Mouse (Mus musculus) embryonic facial prominence, embryonic 12.5 days (tissue): ENCODE results near the gene Pycr1. TPM values are rescaled to one million over a fixed set of nuclear protein-coding genes. Genes with fewer than 3 reads are reported as not detected.

ENCODE experiments used
- ATAC-seq: fragments of 200-750 bp; cut with Nextera tagmentation; 2 replicates; pipeline ENCODE4 v1.8.0; 2017; ENCODE audit not compliant: insufficient number of reproducible peaks, insufficient read depth, low FRiP score, low TSS enrichment
- H3K27ac ChIP-seq: fragments of 300-500 bp; sonication (generic); 2 replicates; pipeline ENCODE4 v1.5.1; 2016; ENCODE audit warnings: mild to moderate bottlenecking
- H3K27me3 ChIP-seq: fragments of 300-500 bp; sonication (generic); 2 replicates; pipeline ENCODE4 v1.6.1; 2016; ENCODE audit warnings: mild to moderate bottlenecking, moderate library complexity
- H3K36me3 ChIP-seq: fragments of 300-500 bp; sonication (generic); 2 replicates; pipeline ENCODE4 v1.6.1; 2016; ENCODE audit warnings: mild to moderate bottlenecking
- H3K4me1 ChIP-seq: fragments of 300-500 bp; sonication (generic); 2 replicates; pipeline ENCODE4 v1.6.1; 2016
- H3K4me2 ChIP-seq: fragments of 300-500 bp; sonication (generic); replicated peaks from 2 replicates; pipeline ENCODE4 v1.6.1; 2016; ENCODE audit warnings: mild to moderate bottlenecking, moderate library complexity
- H3K4me3 ChIP-seq: fragments of 300-500 bp; sonication (generic); 2 replicates; pipeline ENCODE4 v1.5.1; 2016; ENCODE audit warnings: mild to moderate bottlenecking
- H3K9ac ChIP-seq: fragments of 300-500 bp; sonication (generic); 2 replicates; pipeline ENCODE4 v1.6.1; 2016; ENCODE audit warnings: mild to moderate bottlenecking, moderate library complexity
- H3K9me3 ChIP-seq: fragments of 300-500 bp; sonication (generic); 2 replicates; pipeline ENCODE4 v1.6.1; 2016; ENCODE audit warnings: mild to moderate bottlenecking, moderate library complexity
- WGBS: fragments of 180-500 bp; shearing (Covaris S2); methylation state at CpG from one replicate; pipeline ENCODE4 v1.1.7; 2016; 5-methylcytosine and 5-hydroxymethylcytosine counted together
- polyA plus RNA-seq: library from polyadenylated mRNA; unstranded; fragments of >200 nt; fragmentation: Nextera tagmentation; extraction: Ambion mirVana; gene quantifications from 2 replicates; pipeline ENCODE4 v1.2.1, GENCODE M21; 2016

Gene Pycr1
- polyA plus RNA-seq, 1 experiment from 2014 or later, result 25.3 TPM

DNA sequence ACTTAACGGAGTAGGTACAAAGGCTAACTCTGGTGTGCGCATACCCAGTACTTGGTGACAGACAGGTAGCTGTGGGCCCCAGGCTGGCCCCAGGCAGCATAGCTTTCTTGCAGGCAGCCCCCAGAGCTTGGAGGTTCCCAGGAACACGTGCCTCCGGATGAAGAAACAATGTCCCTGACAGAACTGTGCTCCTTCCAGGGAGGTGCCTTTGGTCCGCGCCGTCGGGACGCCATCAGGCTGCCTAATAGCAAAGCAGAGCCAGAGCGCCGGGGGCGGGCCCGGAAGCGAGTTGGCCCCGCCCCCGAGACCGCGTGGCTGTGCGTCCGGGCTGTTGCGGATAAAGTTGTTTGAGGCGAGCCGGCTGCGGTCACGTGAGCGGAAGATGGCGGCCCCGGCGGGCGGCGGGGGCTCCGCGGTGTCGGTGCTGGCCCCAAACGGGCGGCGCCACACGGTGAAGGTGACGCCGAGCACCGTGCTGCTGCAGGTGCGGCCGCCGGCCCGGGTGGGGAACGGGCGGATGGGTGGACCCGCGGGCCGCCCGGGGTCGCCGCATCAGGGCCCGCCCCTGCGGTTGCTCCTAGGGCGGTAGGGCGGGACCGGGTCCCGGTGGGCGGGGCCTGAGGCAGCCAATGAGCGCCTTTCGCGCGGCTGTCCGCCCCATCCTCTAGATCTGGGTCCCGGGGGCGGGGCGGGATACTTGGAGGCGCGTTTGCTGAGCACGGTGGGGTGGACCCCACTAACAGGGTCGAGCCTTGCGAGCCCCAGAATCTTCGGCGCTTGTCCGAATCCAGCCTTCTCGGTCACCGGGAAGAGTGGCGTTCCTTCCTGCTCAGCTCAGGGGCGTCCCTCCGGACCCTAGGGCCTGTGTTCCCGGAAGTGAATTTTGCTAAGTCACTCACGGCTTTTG lies 29.4 kb upstream of the Pycr1 start, which contains the start of gene Aspscr1:
Gene Aspscr1, plus strand, starts transcription at position 287 of the 907 bp plus-strand sequence.
- Histone ChIP-seq H3K4me1 (peaks cover 7% of the 10 kb centered on the region), H3K4me3 (peak within 1 kb of the TSS; percentile 68), H3K9me3 (no peaks in the 10 kb centered on the region), H3K9ac (peak within 1 kb of the TSS; percentile 78), H3K27ac (peak within 1 kb of the TSS; percentile 88), H3K4me2 (peak within 1 kb of the TSS; percentile 87), H3K36me3 (peaks cover 14% of the 10 kb centered on the region), H3K27me3 (no peaks in the 10 kb centered on the region)
- 2% methylated on average over 83 of the region's 83 CpGs for WGBS
- peak; percentile 90 for ATAC-seq

GRCm38 (mm10) chr11:120666617-120667016 lies 23.0 kb upstream of the Pycr1 start:
- Histone ChIP-seq H3K9ac (no peak overlapping the region), H3K4me3 (no peak overlapping the region), H3K9me3 (no peaks in the 10 kb centered on the region), H3K27ac (no peak overlapping the region), H3K4me1 (peaks cover 8% of the 10 kb centered on the region; the same call in 1 of the 2 replicates), H3K4me2 (0 out of 2 replicates have a peak overlapping the region, but pooled peaks have one; percentile 1), H3K36me3 (no peaks in the 10 kb centered on the region), H3K27me3 (peaks cover 35% of the 10 kb centered on the region)
- ATAC-seq, result no peak
- WGBS, result 4% methylated on average over 3 of the region's 3 CpGs

DNA sequence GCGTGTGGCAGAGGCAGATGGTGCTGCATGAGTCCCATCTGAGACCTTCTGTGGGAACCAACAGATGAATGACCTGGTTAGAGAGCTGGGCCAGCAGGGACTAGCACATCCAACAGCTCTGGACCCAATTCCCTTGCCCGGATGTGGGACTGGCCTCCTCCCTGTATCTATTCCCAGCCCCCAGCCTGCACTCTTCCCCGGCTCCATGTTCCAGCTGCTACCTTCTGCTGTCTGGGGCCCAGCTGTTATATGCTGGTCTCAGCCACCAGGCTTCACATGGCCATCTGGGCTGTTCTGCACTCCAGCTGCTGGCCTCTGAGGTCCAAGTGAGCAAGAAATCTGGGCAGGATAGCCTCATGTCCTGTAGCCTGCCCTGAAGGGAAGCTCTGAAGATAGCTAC lies 21.8 kb upstream of the Pycr1 start:
- Histone ChIP-seq H3K27ac (no peak overlapping the region), H3K4me3 (no peak overlapping the region), H3K36me3 (no peaks in the 10 kb centered on the region), H3K27me3 (peaks cover 47% of the 10 kb centered on the region), H3K9ac (no peak overlapping the region), H3K9me3 (no peaks in the 10 kb centered on the region), H3K4me1 (peaks cover 18% of the 10 kb centered on the region; the same call in 1 of the 2 replicates), H3K4me2 (no peak overlapping the region)
- 63% methylated on average over 3 of the region's 3 CpGs for WGBS
- ATAC-seq, result no peak

DNA sequence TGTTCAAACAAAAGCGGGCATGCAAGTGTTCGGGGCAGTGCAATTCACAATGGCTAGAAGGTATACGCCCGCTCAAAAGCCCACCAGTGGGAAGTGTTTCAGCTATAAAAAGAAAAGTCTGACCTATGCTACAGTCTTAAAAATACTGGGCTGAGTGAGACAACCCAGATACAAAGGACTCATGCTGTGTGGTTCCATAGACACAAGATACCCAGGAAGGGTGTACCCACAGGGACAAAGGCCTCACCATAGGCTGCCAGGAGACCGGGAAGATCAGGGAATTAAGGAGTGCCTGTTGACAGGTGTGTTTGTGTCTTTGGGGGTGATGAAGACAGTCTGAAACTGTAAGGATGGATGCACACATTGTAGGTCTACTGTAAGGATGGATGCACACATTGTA lies 20.1 kb upstream of the Pycr1 start:
- WGBS, result 74% methylated on average over 5 of the region's 5 CpGs
- Histone ChIP-seq H3K4me3 (no peak overlapping the region), H3K4me1 (peaks cover 24% of the 10 kb centered on the region; the same call in 1 of the 2 replicates), H3K9me3 (no peaks in the 10 kb centered on the region), H3K27ac (no peak overlapping the region), H3K36me3 (no peaks in the 10 kb centered on the region), H3K9ac (no peak overlapping the region), H3K27me3 (peaks cover 64% of the 10 kb centered on the region), H3K4me2 (no peak overlapping the region)
- no peak for ATAC-seq

- peaks cover 24% of the 10 kb centered on the region; the same call in 1 of the 2 replicates for H3K4me1 ChIP-seq
- H3K9me3 ChIP-seq, result no peaks in the 10 kb centered on the region
- H3K27ac ChIP-seq, result no peak overlapping the region
- no peaks in the 10 kb centered on the region for H3K36me3 ChIP-seq
- H3K4me3 ChIP-seq, result no peak overlapping the region
- no peak overlapping the region for H3K9ac ChIP-seq
- 58% methylated on average over 6 of the region's 6 CpGs for WGBS
- no peak for ATAC-seq
- H3K27me3 ChIP-seq, result peaks cover 73% of the 10 kb centered on the region
- H3K4me2 ChIP-seq, result no peak overlapping the region
Observed at GRCm38 (mm10) chr11:120662759-120663158, 19.2 kb upstream of the Pycr1 start.

- peak within 1 kb of the TSS; percentile 48 for H3K9ac ChIP-seq
- 0 out of 2 replicates have a peak within 1 kb of the TSS, but pooled peaks have one; percentile 11 for H3K27ac ChIP-seq
- H3K36me3 ChIP-seq, result no peaks in the 10 kb centered on the region
- peaks cover 16% of the 10 kb centered on the region; the same call in 1 of the 2 replicates for H3K4me1 ChIP-seq
- under 1% methylated on average over 35 of the region's 35 CpGs for WGBS
- H3K9me3 ChIP-seq, result no peaks in the 10 kb centered on the region
- peaks cover 86% of the 10 kb centered on the region for H3K27me3 ChIP-seq
- H3K4me3 ChIP-seq, result peak within 1 kb of the TSS; percentile 43
- no peak for ATAC-seq
- H3K4me2 ChIP-seq, result peak within 1 kb of the TSS; percentile 68
Observed at GRCm38 (mm10) chr11:120661076-120661460, 17.5 kb upstream of the Pycr1 start, which contains the start of gene Notum. Gene Notum (minus strand): TSS chr11:120661175.

GRCm38 (mm10) chr11:120660301-120661075 lies 16.9 kb upstream of the Pycr1 start:
- 0 out of 2 replicates have a peak overlapping the region, but pooled peaks have one; percentile 11 for H3K27ac ChIP-seq
- peaks cover 89% of the 10 kb centered on the region for H3K27me3 ChIP-seq
- no peaks in the 10 kb centered on the region for H3K36me3 ChIP-seq
- peak overlapping the region; percentile 48 for H3K9ac ChIP-seq
- ATAC-seq, result peak; percentile 54
- H3K4me1 ChIP-seq, result peaks cover 16% of the 10 kb centered on the region; the same call in 1 of the 2 replicates
- H3K4me3 ChIP-seq, result peak overlapping the region; percentile 43
- peak overlapping the region; percentile 68 for H3K4me2 ChIP-seq
- H3K9me3 ChIP-seq, result no peaks in the 10 kb centered on the region
- WGBS, result 1% methylated on average over 95 of the region's 95 CpGs

DNA sequence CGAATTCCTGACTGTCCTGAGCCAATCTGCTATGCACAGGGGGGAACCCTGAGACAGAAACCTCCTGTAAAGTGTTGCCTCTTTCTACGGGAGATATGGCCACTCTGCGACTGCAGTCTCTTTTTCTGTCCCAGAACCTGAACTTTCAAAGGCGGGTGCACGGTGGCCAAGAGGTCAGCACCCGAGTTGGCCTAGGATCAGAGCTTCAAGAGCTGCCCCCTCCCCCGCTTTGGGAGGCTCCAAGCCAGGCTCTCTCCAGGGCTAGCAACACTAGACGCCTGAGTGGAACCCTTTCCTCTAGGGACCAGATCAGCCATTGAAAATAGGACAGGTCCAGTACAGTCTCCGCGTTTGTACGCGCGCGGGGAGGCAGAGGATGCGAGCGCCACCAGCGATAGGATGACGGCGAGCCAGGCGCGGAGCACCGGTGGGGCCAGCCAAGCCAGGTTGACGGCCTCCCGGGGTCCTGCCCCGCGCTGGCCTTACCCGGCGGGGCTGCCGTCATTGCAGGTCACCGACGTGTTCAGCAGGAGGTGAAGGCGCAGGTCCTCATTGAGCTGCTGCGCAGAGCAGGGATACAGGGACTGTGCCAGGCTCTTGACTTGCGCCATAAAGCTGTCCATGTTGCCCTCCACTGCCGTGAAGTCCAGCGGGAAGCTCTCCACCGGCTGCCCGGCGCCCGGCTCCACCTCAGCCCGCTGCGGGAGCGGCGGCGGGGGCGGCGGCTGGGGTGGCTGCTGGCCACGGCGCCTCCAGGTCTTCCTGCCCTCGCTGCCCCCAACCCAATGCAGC lies 16.1 kb upstream of the Pycr1 start:
- 0 out of 2 replicates have a peak overlapping the region, but pooled peaks have one; percentile 11 for H3K27ac ChIP-seq
- peak overlapping the region; percentile 68 for H3K4me2 ChIP-seq
- peaks cover 88% of the 10 kb centered on the region for H3K27me3 ChIP-seq
- H3K9ac ChIP-seq, result peak overlapping the region; percentile 48; the same call in 1 of the 2 replicates
- peak overlapping the region; percentile 43 for H3K4me3 ChIP-seq
- peaks cover 16% of the 10 kb centered on the region; the same call in 1 of the 2 replicates for H3K4me1 ChIP-seq
- H3K36me3 ChIP-seq, result no peaks in the 10 kb centered on the region
- ATAC-seq, result no peak
- 3% methylated on average over 49 of the region's 50 CpGs for WGBS
- H3K9me3 ChIP-seq, result no peaks in the 10 kb centered on the region

DNA sequence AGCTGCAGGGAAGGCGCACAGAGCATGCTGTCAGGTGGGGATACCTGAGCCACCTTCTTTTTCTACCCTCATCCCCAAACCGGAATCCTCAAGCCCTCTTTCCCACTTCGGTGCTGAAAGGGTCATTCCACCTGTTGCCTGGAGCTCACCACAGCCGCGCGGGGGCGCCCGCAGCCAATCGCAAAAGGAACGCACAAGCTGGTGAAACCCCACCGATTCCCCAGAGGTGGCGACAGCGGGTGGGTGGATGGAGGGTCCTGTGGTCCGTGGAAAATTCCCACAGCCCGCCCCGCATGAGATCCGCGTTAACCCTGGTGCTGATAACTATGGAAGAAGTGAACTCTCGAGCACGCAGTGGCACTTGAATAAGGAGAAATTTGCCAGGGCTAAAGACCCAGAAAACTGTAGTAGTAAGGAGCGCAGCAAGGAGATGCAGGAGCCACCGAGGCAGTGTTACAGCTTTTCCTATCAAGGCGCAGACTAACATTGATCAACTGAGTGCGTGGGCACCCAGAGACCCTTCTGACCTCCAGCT lies 15.4 kb upstream of the Pycr1 start:
- H3K4me3 ChIP-seq, result peak overlapping the region; percentile 43
- H3K36me3 ChIP-seq, result no peaks in the 10 kb centered on the region
- peaks cover 85% of the 10 kb centered on the region for H3K27me3 ChIP-seq
- no peak overlapping the region for H3K9ac ChIP-seq
- WGBS, result 3% methylated on average over 24 of the region's 24 CpGs
- no peaks in the 10 kb centered on the region for H3K9me3 ChIP-seq
- H3K4me2 ChIP-seq, result peak overlapping the region; percentile 68; the same call in 1 of the 2 replicates
- no peak overlapping the region for H3K27ac ChIP-seq
- peaks cover 16% of the 10 kb centered on the region; the same call in 1 of the 2 replicates for H3K4me1 ChIP-seq
- no peak for ATAC-seq

- no peak overlapping the region for H3K27ac ChIP-seq
- 85% methylated on average over 4 of the region's 4 CpGs for WGBS
- H3K4me3 ChIP-seq, result no peak overlapping the region
- H3K27me3 ChIP-seq, result peaks cover 69% of the 10 kb centered on the region
- peaks cover 16% of the 10 kb centered on the region; the same call in 1 of the 2 replicates for H3K4me1 ChIP-seq
- ATAC-seq, result no peak
- H3K4me2 ChIP-seq, result no peak overlapping the region
- no peak overlapping the region for H3K9ac ChIP-seq
- no peaks in the 10 kb centered on the region for H3K36me3 ChIP-seq
- no peaks in the 10 kb centered on the region for H3K9me3 ChIP-seq
Observed at GRCm38 (mm10) chr11:120657301-120657700, 13.7 kb upstream of the Pycr1 start.
